Mouse (Mus musculus): ENCODE measurements around the gene Isx. TPM values are rescaled to one million over a fixed set of nuclear protein-coding genes. Genes with fewer than 3 reads are reported as not detected.

The Isx gene
- total and polyA plus RNA-seq, 3 experiments: not detected

GRCm38 (mm10) chr8:74935308-74935707 is 62.3 kb downstream of the Isx start:
- H3K27ac ChIP-seq (ENCODE audit: insufficient read depth, low read depth): no peak overlapping the region
- dilution Hi-C loops (cut with MboI; ENCODE audit: extremely low pct_ligation_motif_present, extremely low pct_unique_long_range_greater_than_20kb, low sequenced_read_pairs) (no loop called here), in situ Hi-C loops (cut with MboI; ENCODE audit: low pct_ligation_motif_present, low pct_unique_long_range_greater_than_20kb, low sequenced_read_pairs) (no loop called here)
- no peak overlapping the region for H3K4me3 ChIP-seq (replicated peaks in 1 of 3; ENCODE audit: low read depth in 2 of 3, low read length in 2 of 3, poor library complexity in 1 of 3)
- no peaks in the 10 kb centered on the region for H3K79me2 ChIP-seq (replicated peaks; ENCODE audit: control insufficient read depth, extremely low read depth, insufficient read depth, poor library complexity, severe bottlenecking)
- DNase-seq (ENCODE audit: extremely low read depth): peak; percentile 57
- H3K9ac ChIP-seq (ENCODE audit: insufficient read depth, low read depth): no peak overlapping the region
- H3K27me3 ChIP-seq (replicated peaks): peaks cover 50% of the 10 kb centered on the region
- H3K9me3 ChIP-seq (replicated peaks; ENCODE audit: low read length): no peaks in the 10 kb centered on the region
- no peak overlapping the region for H3K4me2 ChIP-seq (ENCODE audit: insufficient read depth, low read depth, poor library complexity, severe bottlenecking)
- 0 out of 4 replicates have a peak, but pooled peaks cover 0 to 2% of the 10 kb centered on the region in 2 experiments for H3K4me1 ChIP-seq (ENCODE audit: control insufficient read depth in 1 of 2, insufficient read depth in 2 of 2)
- no peaks in the 10 kb centered on the region for H3K36me3 ChIP-seq (replicated peaks in 1 of 2; ENCODE audit: control insufficient read depth in 1 of 2, insufficient read depth in 1 of 2, low read length in 1 of 2)
- peak; percentile 60 for TF ChIP-seq SMC3 (IDR thresholded peaks at IDR 0.05; ENCODE audit: low read depth, low read length)
- TF ChIP-seq JUND (conservative IDR thresholded peaks at IDR 0.05; ENCODE audit: low read depth, low read length): no peak
- no peak for TF ChIP-seq IRF4 (IDR thresholded peaks at IDR 0.05; ENCODE audit: low read depth, low read length)
- peak; percentile 75 for TF ChIP-seq RAD21 (IDR thresholded peaks at IDR 0.05; ENCODE audit: low read depth, low read length)
- peak; percentile 57 to 81 for TF ChIP-seq CTCF (conservative IDR thresholded peaks at IDR 0.05 in 1 of 2, IDR thresholded peaks at IDR 0.05 in 1 of 2; ENCODE audit: low read depth in 2 of 2, low read length in 2 of 2)
- TF ChIP-seq BHLHE40 (IDR thresholded peaks at IDR 0.05; ENCODE audit: low read depth, low read length): no peak

- H3K4me1 ChIP-seq (ENCODE audit: control insufficient read depth in 1 of 2, insufficient read depth in 2 of 2): 0 out of 4 replicates have a peak, but pooled peaks cover 0 to 2% of the 10 kb centered on the region in 2 experiments
- no peaks in the 10 kb centered on the region for H3K79me2 ChIP-seq (replicated peaks; ENCODE audit: control insufficient read depth, extremely low read depth, insufficient read depth, poor library complexity, severe bottlenecking)
- no peak overlapping the region for H3K4me3 ChIP-seq (replicated peaks in 1 of 3; ENCODE audit: low read depth in 2 of 3, low read length in 2 of 3, poor library complexity in 1 of 3)
- H3K9ac ChIP-seq (ENCODE audit: insufficient read depth, low read depth): no peak overlapping the region
- TF ChIP-seq KAT2A (IDR thresholded peaks at IDR 0.05; ENCODE audit: insufficient replicate concordance, low read length) (no peak), ELF1 (IDR thresholded peaks at IDR 0.05; ENCODE audit: low read depth, low read length) (no peak), UBTF (IDR thresholded peaks at IDR 0.05; ENCODE audit: low read depth, low read length) (no peak), SIN3A (IDR thresholded peaks at IDR 0.05; ENCODE audit: low read length) (no peak), CTCF (conservative IDR thresholded peaks at IDR 0.05 in 1 of 2, IDR thresholded peaks at IDR 0.05 in 1 of 2; ENCODE audit: low read depth in 2 of 2, low read length in 2 of 2) (no peak), HCFC1 (IDR thresholded peaks at IDR 0.05; ENCODE audit: low read depth, low read length) (no peak), MXI1 (IDR thresholded peaks at IDR 0.05; ENCODE audit: low read depth, low read length) (no peak), CHD2 (IDR thresholded peaks at IDR 0.05; ENCODE audit: low read length) (no peak), PAX5 (IDR thresholded peaks at IDR 0.05; ENCODE audit: low read length) (no peak), RCOR1 (conservative IDR thresholded peaks at IDR 0.05; ENCODE audit: low read depth, low read length) (no peak), TBP (conservative IDR thresholded peaks at IDR 0.05; ENCODE audit: low read depth, low read length) (no peak), USF2 (conservative IDR thresholded peaks at IDR 0.05; ENCODE audit: low read depth, low read length) (no peak), MAX (IDR thresholded peaks at IDR 0.05; ENCODE audit: low read length) (no peak), CHD1 (IDR thresholded peaks at IDR 0.05; ENCODE audit: low read depth, low read length) (no peak), JUN (IDR thresholded peaks at IDR 0.05; ENCODE audit: insufficient read depth, low read depth, low read length) (no peak), TCF12 (IDR thresholded peaks at IDR 0.05; ENCODE audit: low read depth, low read length) (no peak)
- H3K4me2 ChIP-seq (ENCODE audit: insufficient read depth, low read depth, poor library complexity, severe bottlenecking): no peak overlapping the region
- H3K36me3 ChIP-seq (replicated peaks in 1 of 2; ENCODE audit: control insufficient read depth in 1 of 2, insufficient read depth in 1 of 2, low read length in 1 of 2): no peaks in the 10 kb centered on the region
- H3K27me3 ChIP-seq (replicated peaks): peaks cover 49% of the 10 kb centered on the region
- dilution Hi-C loops (cut with MboI; ENCODE audit: extremely low pct_ligation_motif_present, extremely low pct_unique_long_range_greater_than_20kb, low sequenced_read_pairs) (no loop called here), in situ Hi-C loops (cut with MboI; ENCODE audit: low pct_ligation_motif_present, low pct_unique_long_range_greater_than_20kb, low sequenced_read_pairs) (no loop called here)
- H3K9me3 ChIP-seq (replicated peaks; ENCODE audit: low read length): no peaks in the 10 kb centered on the region
- no peak overlapping the region for H3K27ac ChIP-seq (ENCODE audit: insufficient read depth, low read depth)
- DNase-seq (ENCODE audit: extremely low read depth): no peak
These were observed 63.7 kb downstream of the Isx start for GRCm38 (mm10) chr8:74936656-74937055.

All from CH12.LX (cell line).